Comparison of ENCODE assay signal across 7 mouse cellular contexts in genomic region chr11:78031947-78032808, GRCm38 (mm10). TPM values are rescaled to one million over a fixed set of nuclear protein-coding genes. Genes with fewer than 3 reads are reported as not detected.
DNase-seq lines count a peak whose midpoint lies in the region; ATAC-seq lines count a peak whose summit lies in the region.

Gene Dhrs13 (plus strand): TSS chr11:78032280.

- peak; percentile 93 for ATAC-seq in granulocyte monocyte progenitor cell, adult 5-6 weeks (replicated peaks; ENCODE audit: poor library complexity, severe bottlenecking)
- peak; percentile 96 for ATAC-seq in midbrain, embryonic 13.5 days

- under 1% methylated on average over 96 of the region's 96 CpGs for WGBS in limb, embryonic 10.5 days
- WGBS in midbrain, embryonic 13.5 days: under 1% methylated on average over 93 of the region's 96 CpGs

- H3K9ac ChIP-seq in midbrain, embryonic 13.5 days (replicated peaks): peak within 1 kb of the TSS; percentile 86

- H3K27ac ChIP-seq in limb, embryonic 10.5 days: peak within 1 kb of the TSS; percentile 92
- H3K27ac ChIP-seq in midbrain, embryonic 13.5 days: peak within 1 kb of the TSS; percentile 97

- DNase-seq in adrenal gland, adult 8-10 months: peak; percentile 89
- DNase-seq in embryo, embryonic 9.5 days (ENCODE audit: extremely low spot score): peak; percentile 93
- DNase-seq in kidney, adult 11 months: peak; percentile 91
- DNase-seq in limb, embryonic 10.5 days (ENCODE audit: low spot score): peak; percentile 93
- peak; percentile 87 for DNase-seq in spleen, adult 12 weeks (ENCODE audit: low spot score)

- peaks cover 54% of the 10 kb centered on the region for H3K36me3 ChIP-seq in limb, embryonic 10.5 days
- peaks cover 46% of the 10 kb centered on the region for H3K36me3 ChIP-seq in midbrain, embryonic 13.5 days

- peak within 1 kb of the TSS; percentile 74 for H3K4me2 ChIP-seq in midbrain, embryonic 13.5 days (replicated peaks)

- no peaks in the 10 kb centered on the region for H3K27me3 ChIP-seq in limb, embryonic 10.5 days (ENCODE audit: low read depth, poor library complexity, severe bottlenecking)
- H3K27me3 ChIP-seq in midbrain, embryonic 13.5 days: no peaks in the 10 kb centered on the region

- H3K9me3 ChIP-seq in limb, embryonic 10.5 days (replicated peaks): no peaks in the 10 kb centered on the region
- H3K9me3 ChIP-seq in midbrain, embryonic 13.5 days: no peaks in the 10 kb centered on the region

- peaks cover 51% of the 10 kb centered on the region for H3K4me1 ChIP-seq in limb, embryonic 10.5 days
- H3K4me1 ChIP-seq in midbrain, embryonic 13.5 days (replicated peaks): peaks cover 36% of the 10 kb centered on the region

- peak within 1 kb of the TSS; percentile 79 for H3K4me3 ChIP-seq in limb, embryonic 10.5 days
- peak within 1 kb of the TSS; percentile 72 for H3K4me3 ChIP-seq in midbrain, embryonic 13.5 days (replicated peaks)

RNA-seq across cellular contexts. Expression of gene Dhrs13, which starts in this region (rescaled TPM):
- 10 to 100 TPM; 11.0 to 23.6 (median 14.4) TPM for total RNA-seq in adrenal gland, adult 8-10 months (2022)
- total RNA-seq in granulocyte monocyte progenitor cell, adult 5-6 weeks (2014; fragmentation: Nextera tagmentation): 7.6 and 14.0 TPM in 2 replicates
- 5.7 and 9.7 TPM in 2 replicates for total RNA-seq in granulocyte monocyte progenitor cell, adult 5-6 weeks (2017)
- 16.1 and 17.5 TPM in 2 replicates for polyA plus RNA-seq in limb, embryonic 10.5 days (2016; fragmentation: Nextera tagmentation; extraction: Ambion mirVana)
- polyA plus RNA-seq in midbrain, embryonic 13.5 days (2015; fragmentation: Nextera tagmentation; extraction: Ambion mirVana): 31.6 and 32.4 TPM in 2 replicates

Comparison
In these comparisons a context has a peak if more than half of its experiments do, and no peak if none do; other contexts are left out.
1. Peak in every context shown above with its lines: DNase-seq, ATAC-seq, H3K4me3 ChIP-seq and H3K27ac ChIP-seq.